Mouse (Mus musculus) heart, embryonic 14.5 days (tissue): ENCODE measurements at regions not wholly inside any gene's neighbourhood (a gene's known extent, or its start where the extent isn't known, plus 50 kb on each side); places are given as distances from the start of the nearest gene placed in this dataset.

ENCODE experiments used
- ATAC-seq: fragments of 200-750 bp; cut with Nextera tagmentation; 2 replicates; pipeline ENCODE4 v1.8.0; 2017; ENCODE audit warnings: low read depth, moderate TSS enrichment; ENCODE audit not compliant: insufficient number of reproducible peaks, insufficient read depth, low FRiP score
- H3K27ac ChIP-seq, 2 experiments: fragments of 200-500 bp in 1 of 2; fragments of 300-500 bp in 1 of 2; sonication (generic) in 1 of 2; replicated peaks in 1 of 2; 2 replicates each; pipeline ENCODE4 v1.5.1; 2012 to 2014; ENCODE audit warnings: low read depth in 2 of 2, low read length in 2 of 2, control low read depth in 1 of 2, mild to moderate bottlenecking in 1 of 2, mixed read lengths in 1 of 2; ENCODE audit not compliant: control insufficient read depth in 1 of 2, insufficient read depth in 1 of 2
- H3K27me3 ChIP-seq: fragments of 300-500 bp; sonication (generic); 2 replicates; pipeline ENCODE4 v1.6.1; 2014; ENCODE audit warnings: mild to moderate bottlenecking, low read length, control low read depth; ENCODE audit not compliant: control insufficient read depth, insufficient read depth
- H3K36me3 ChIP-seq: fragments of 300-500 bp; sonication (generic); 2 replicates; pipeline ENCODE4 v1.6.1; 2014; ENCODE audit warnings: mild to moderate bottlenecking, control low read depth, low read length, mixed read lengths; ENCODE audit not compliant: control insufficient read depth, insufficient read depth
- H3K4me1 ChIP-seq, 2 experiments: fragments of 200-500 bp in 1 of 2; fragments of 300-500 bp in 1 of 2; sonication (generic) in 1 of 2; 2 replicates each; pipeline ENCODE4 v1.6.1; 2012 to 2014; ENCODE audit warnings: low read length in 2 of 2, control low read depth in 1 of 2, mixed read lengths in 1 of 2; ENCODE audit not compliant: control insufficient read depth in 2 of 2, insufficient read depth in 2 of 2
- H3K4me2 ChIP-seq: fragments of 300-500 bp; sonication (generic); 2 replicates; pipeline ENCODE4 v1.6.1; 2014; ENCODE audit warnings: mild to moderate bottlenecking, low read length
- H3K4me3 ChIP-seq, 2 experiments: fragments of 200-500 bp in 1 of 2; fragments of 300-500 bp in 1 of 2; sonication (generic) in 1 of 2; 2 replicates each; pipeline ENCODE4 v1.5.1; 2012 to 2014; ENCODE audit warnings: low read length in 2 of 2, mild to moderate bottlenecking in 2 of 2, control low read depth in 1 of 2, low read depth in 1 of 2, moderate library complexity in 1 of 2; ENCODE audit not compliant: control insufficient read depth in 1 of 2, insufficient read depth in 1 of 2
- H3K9ac ChIP-seq: fragments of 300-500 bp; sonication (generic); 2 replicates; pipeline ENCODE4 v1.6.1; 2014; ENCODE audit warnings: mild to moderate bottlenecking, low read length
- H3K9me3 ChIP-seq: fragments of 300-500 bp; sonication (generic); 2 replicates; pipeline ENCODE4 v1.6.1; 2016; ENCODE audit warnings: low read length, control low read depth; ENCODE audit not compliant: control insufficient read depth
- WGBS: fragments of 180-500 bp; shearing (Covaris S2); extraction: QIAGEN DNeasy Blood & Tissue Kit; methylation state at CpG from one replicate; pipeline ENCODE4 v1.1.7; 2014; 5-methylcytosine and 5-hydroxymethylcytosine counted together

DNA sequence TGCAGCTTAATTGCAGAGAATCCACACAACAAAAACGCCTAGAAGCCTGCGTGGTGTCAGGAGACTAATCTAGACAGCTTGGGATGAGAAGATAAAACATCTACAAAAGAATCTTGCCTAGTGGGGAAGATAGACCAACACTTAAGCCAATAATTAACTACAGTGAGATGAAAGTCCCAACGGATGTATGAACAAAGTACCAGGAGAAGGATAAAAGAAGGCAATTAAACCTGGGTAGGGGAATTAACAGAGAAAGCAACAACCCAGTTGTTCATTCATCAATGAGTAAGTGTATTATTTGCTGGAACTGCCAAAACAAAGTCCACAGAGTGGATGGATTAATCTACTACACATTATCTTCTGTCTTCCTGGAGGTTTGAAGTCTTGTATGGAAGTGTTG is 99.8 kb downstream of the Olfm4 start:
- Histone ChIP-seq H3K27me3 (no peaks in the 10 kb centered on the region), H3K4me2 (no peak overlapping the region), H3K27ac (no peak overlapping the region), H3K4me1 (no peaks in the 10 kb centered on the region), H3K9ac (no peak overlapping the region), H3K9me3 (peaks cover 6% of the 10 kb centered on the region; the same call in 1 of the 2 replicates), H3K4me3 (no peak overlapping the region), H3K36me3 (no peaks in the 10 kb centered on the region)
- ATAC-seq, result no peak
- WGBS, result 65% methylated on average over 3 of the region's 3 CpGs

DNA sequence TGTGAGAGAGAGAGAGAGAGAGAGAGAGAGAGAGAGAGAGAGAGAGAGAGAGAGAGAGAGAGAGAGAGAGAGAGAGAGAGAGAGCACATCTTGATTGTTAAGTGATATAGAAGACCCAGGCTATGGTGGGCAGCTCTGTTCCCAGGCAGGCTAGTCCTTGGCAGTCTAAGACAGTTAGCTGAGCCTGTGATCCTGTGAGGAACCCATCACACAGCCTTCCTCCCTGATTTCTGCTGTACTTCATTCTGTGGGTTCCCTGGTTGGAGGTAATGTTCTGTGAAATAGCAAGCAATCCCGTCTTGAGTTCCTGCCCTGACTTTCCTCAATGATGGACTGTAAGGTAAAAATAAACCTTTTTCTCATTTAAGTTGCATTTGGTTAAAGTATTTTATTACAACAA is 113.4 kb downstream of the Olfm4 start:
- Histone ChIP-seq H3K27me3 (no peaks in the 10 kb centered on the region), H3K27ac (no peak overlapping the region), H3K4me1 (no peaks in the 10 kb centered on the region), H3K36me3 (no peaks in the 10 kb centered on the region), H3K4me3 (no peak overlapping the region), H3K9ac (no peak overlapping the region), H3K9me3 (no peaks in the 10 kb centered on the region), H3K4me2 (no peak overlapping the region)
- WGBS, result 56% methylated on average over 1 of the region's 1 CpGs
- no peak for ATAC-seq

DNA sequence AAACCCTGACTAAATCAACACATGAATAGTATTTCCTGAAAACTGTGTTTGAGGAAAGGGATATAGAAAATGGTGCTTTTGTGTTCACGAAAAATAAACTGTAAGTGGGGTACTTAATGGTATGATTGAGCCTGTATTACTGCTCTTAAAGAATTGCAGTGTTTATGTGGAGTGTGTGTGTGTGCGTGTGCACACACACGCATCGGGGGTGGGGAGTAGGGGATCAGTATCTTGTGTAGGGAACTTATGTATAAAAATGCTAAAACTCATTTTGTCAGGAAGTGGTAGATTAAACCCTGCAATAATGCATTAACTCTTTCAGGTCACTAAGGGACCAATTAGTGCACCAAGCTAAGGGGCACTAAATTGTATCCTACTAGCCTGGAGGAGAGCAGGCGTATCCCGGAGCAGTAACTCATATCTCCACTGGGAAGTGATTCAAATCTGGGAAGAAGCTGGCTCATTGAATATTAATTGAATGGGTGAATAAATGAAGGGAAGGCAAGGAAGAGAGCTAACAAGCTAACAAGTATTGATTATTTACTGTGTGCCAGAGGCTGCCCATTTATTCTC is 129.3 kb downstream of the Olfm4 start:
- H3K4me1 ChIP-seq, result no peaks in the 10 kb centered on the region
- no peak overlapping the region for H3K4me3 ChIP-seq
- no peaks in the 10 kb centered on the region for H3K36me3 ChIP-seq
- H3K9ac ChIP-seq, result no peak overlapping the region
- H3K4me2 ChIP-seq, result no peak overlapping the region
- no peaks in the 10 kb centered on the region for H3K9me3 ChIP-seq
- no peak for ATAC-seq
- no peaks in the 10 kb centered on the region for H3K27me3 ChIP-seq
- H3K27ac ChIP-seq, result no peak overlapping the region
- 80% methylated on average over 6 of the region's 6 CpGs for WGBS

DNA sequence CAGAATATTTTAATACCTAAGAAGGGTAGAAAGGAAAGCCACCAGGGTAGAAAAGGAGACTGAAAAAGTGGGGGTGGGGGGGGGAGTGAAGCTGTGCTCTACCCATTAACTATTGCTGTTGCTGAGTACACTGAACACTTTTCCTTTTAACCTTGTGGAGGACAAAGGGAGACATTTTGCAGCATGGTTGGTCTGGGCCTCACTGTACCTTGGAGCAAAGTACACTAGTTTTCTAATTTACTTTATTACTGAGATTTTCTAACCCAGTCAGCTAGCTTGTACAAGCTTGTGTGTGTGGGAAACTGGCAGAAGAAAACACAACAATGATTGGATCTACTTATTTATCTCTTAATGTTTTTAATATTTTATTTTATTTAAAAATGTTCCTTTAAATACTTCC is 130.4 kb downstream of the Olfm4 start:
- no peak for ATAC-seq
- Histone ChIP-seq H3K4me1 (no peaks in the 10 kb centered on the region), H3K9ac (no peak overlapping the region), H3K36me3 (no peaks in the 10 kb centered on the region), H3K27me3 (no peaks in the 10 kb centered on the region), H3K9me3 (no peaks in the 10 kb centered on the region), H3K27ac (no peak overlapping the region), H3K4me2 (no peak overlapping the region), H3K4me3 (no peak overlapping the region)

DNA sequence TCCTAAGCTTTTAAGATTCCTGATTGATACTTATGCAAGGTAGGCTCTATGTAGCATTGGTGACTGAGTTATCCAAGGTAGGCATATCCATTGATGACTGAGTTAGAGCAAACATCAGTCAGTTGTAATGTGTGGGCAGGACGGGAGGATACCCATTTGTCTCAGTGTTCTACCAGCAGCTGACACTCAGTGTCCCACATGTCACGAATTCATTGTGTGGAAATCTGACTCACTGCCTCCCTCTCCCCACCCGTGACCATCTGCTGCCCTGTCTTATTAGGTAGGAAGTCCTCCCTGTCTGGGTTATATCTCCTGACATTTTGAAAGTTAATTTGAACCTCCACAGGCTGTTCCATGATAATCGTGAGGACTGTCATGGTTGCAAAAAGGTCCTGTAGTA is 141.3 kb downstream of the Olfm4 start:
- H3K4me3 ChIP-seq, result no peak overlapping the region
- WGBS, result 67% methylated on average over 4 of the region's 4 CpGs
- H3K9ac ChIP-seq, result no peak overlapping the region
- H3K4me2 ChIP-seq, result no peak overlapping the region
- no peak for ATAC-seq
- no peaks in the 10 kb centered on the region for H3K9me3 ChIP-seq
- no peaks in the 10 kb centered on the region for H3K36me3 ChIP-seq
- no peak overlapping the region for H3K27ac ChIP-seq
- H3K4me1 ChIP-seq, result no peaks in the 10 kb centered on the region
- no peaks in the 10 kb centered on the region for H3K27me3 ChIP-seq

DNA sequence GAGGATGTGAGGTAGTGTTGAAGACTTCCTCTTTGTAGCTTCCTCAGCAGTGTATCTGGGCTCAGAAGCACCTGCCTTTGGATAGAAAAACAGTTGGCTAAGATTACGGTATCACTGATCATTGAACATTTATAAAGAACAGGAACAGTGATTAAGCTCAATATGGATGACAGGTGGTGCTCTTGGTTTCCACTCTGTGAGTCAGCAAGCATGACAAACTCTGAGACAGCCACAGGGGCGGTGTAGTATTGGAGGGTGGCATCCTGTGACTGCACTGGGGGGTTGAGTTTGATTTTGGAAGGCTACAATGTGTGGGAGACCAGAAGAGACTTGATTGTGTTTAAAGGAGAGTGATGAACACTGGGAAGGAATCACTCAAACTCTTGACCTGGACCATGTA is 144.3 kb downstream of the Olfm4 start:
- Histone ChIP-seq H3K36me3 (no peaks in the 10 kb centered on the region), H3K27me3 (no peaks in the 10 kb centered on the region), H3K4me1 (no peaks in the 10 kb centered on the region), H3K4me2 (no peak overlapping the region), H3K27ac (no peak overlapping the region), H3K9me3 (no peaks in the 10 kb centered on the region), H3K4me3 (no peak overlapping the region), H3K9ac (no peak overlapping the region)
- WGBS, result 71% methylated on average over 2 of the region's 2 CpGs
- no peak for ATAC-seq

DNA sequence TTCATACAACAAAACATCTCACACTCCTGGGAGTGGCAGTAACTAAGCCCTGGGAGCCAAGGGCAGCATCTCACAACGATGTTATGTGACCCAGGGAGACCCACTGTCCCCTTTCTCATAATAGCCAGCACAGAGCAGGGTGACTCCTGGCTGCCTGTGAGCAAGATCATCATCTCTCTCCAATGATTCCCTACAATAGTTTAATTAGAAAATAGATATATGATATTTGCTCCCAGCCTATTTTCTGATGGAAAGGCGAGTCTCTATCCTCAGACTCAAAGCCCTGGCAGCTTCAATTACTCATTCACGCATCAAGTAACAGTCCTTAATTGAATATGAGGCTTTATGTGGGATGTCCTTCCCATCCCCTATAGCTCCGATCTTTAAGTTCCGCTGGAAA is 153.7 kb downstream of the Olfm4 start:
- no peak for ATAC-seq
- H3K9ac ChIP-seq, result no peak overlapping the region
- WGBS, result 70% methylated on average over 5 of the region's 5 CpGs

DNA sequence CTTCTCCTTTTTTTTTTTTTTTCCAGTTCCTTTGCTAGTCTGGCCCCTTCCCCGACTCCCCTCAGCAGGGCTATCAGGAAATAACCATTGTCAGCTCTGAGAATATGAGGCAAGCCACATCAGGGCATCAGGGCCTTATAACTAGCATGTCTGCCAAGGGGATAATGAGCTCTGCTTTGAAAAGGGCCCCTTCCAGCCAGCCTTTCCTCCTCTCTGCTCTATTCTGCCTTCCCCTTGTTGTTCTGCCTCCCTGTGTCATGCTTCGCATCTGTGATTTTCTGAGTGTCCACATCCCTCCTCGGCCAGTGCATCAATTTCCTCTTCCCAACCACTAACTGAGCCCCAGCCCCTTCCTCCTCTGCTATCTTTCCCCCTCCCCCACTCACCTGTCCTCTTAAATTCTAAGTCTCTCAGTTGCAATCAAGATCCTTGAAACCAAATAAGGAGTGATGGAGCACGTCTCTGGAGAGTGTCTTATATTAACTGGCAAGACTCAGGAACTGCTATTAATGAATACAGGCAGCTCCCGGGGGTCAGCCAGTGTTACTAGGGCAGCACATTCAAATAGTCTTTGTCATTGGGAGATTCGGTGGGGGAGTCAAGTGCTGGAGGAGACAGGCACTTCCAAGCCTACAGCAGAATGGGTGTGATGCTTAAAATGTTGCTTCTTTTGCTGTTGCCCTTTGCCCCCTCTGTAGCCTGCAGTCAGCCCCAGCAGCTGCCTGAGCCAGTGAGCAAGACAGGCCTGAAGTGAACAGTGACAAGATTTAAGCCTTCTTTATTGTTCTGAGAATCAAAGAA is 155.3 kb downstream of the Olfm4 start:
- Histone ChIP-seq H3K9me3 (no peaks in the 10 kb centered on the region), H3K4me3 (no peak overlapping the region), H3K27me3 (no peaks in the 10 kb centered on the region), H3K4me1 (no peaks in the 10 kb centered on the region), H3K9ac (no peak overlapping the region), H3K36me3 (no peaks in the 10 kb centered on the region), H3K27ac (no peak overlapping the region), H3K4me2 (no peak overlapping the region)
- no peak for ATAC-seq
- WGBS, result 41% methylated on average over 6 of the region's 6 CpGs

More for the DNA sequence above, 153.7 kb downstream of the Olfm4 start:
- Histone ChIP-seq H3K4me3 (no peak overlapping the region), H3K27ac (no peak overlapping the region), H3K4me1 (no peaks in the 10 kb centered on the region), H3K27me3 (no peaks in the 10 kb centered on the region), H3K4me2 (no peak overlapping the region), H3K36me3 (no peaks in the 10 kb centered on the region), H3K9me3 (no peaks in the 10 kb centered on the region)
